Mouse (Mus musculus): Measurements from ENCODE around the gene C2.

- no peak for TF ChIP-seq CTCF (IDR thresholded peaks at IDR 0.05; ENCODE audit: low read depth, low read length)
- no peak for TF ChIP-seq POLR2A (IDR thresholded peaks at IDR 0.05; ENCODE audit: extremely low read depth, insufficient read depth, low read length)
Observed at GRCm38 (mm10) chr17:34881166-34881565, 16.9 kb downstream of the C2 start.

Data from liver, adult 2 months (tissue).